Mouse (Mus musculus): ENCODE results near the gene Mier3. TPM values are rescaled to one million over a fixed set of nuclear protein-coding genes. Genes with fewer than 3 reads are reported as not detected.

Gene Mier3
- polyA plus RNA-seq, 1 experiment from 2014 or later = 18.0 TPM

GRCm38 (mm10) chr13:111755377-111755776 is 74.6 kb downstream of the Mier3 start:
- 97% methylated on average over 18 of the region's 18 CpGs for WGBS

DNA sequence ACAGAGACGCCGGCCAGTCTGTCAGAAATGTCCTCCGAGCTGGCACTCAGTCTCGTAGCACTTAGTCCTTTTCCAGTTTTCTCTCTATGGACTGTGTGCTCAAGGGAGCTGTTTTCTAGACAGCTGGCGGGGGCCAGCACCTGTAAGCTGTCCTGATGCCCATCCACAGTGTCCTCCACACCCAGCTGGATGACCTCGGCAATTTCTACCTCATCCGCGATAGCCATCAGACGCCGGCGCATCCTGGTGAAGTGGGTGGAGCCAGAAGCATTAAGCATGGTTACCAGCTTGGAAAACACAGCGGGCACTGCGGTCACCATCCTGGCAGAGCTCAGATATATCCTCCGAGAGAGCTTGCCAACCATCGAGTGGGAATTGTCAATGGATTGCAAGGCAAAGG is 75.2 kb downstream of the Mier3 start:
- Histone ChIP-seq H3K9me3 (no peaks in the 10 kb centered on the region), H3K27ac (no peak overlapping the region), H3K4me3 (replicated peaks) (no peak overlapping the region), H3K4me2 (no peak overlapping the region), H3K36me3 (peaks cover 88% of the 10 kb centered on the region), H3K9ac (no peak overlapping the region), H3K27me3 (replicated peaks) (no peaks in the 10 kb centered on the region), H3K4me1 (no peaks in the 10 kb centered on the region)
- 97% methylated on average over 15 of the region's 15 CpGs for WGBS
- ATAC-seq (ENCODE audit: insufficient read depth, low FRiP score, low read depth) = no peak

More at GRCm38 (mm10) chr13:111755377-111755776, 74.6 kb downstream of the Mier3 start:
- H3K9ac ChIP-seq = no peak overlapping the region
- ATAC-seq (ENCODE audit: insufficient read depth, low FRiP score, low read depth) = no peak
- no peaks in the 10 kb centered on the region for H3K4me1 ChIP-seq
- peaks cover 86% of the 10 kb centered on the region for H3K36me3 ChIP-seq
- no peaks in the 10 kb centered on the region for H3K9me3 ChIP-seq
- H3K27ac ChIP-seq = no peak overlapping the region
- H3K27me3 ChIP-seq (replicated peaks) = no peaks in the 10 kb centered on the region
- no peak overlapping the region for H3K4me2 ChIP-seq
- no peak overlapping the region for H3K4me3 ChIP-seq (replicated peaks)

GRCm38 (mm10) chr13:111756986-111757385 is 76.2 kb downstream of the Mier3 start:
- Histone ChIP-seq H3K27ac (no peak overlapping the region), H3K4me2 (no peak overlapping the region), H3K4me1 (no peaks in the 10 kb centered on the region), H3K9ac (no peak overlapping the region), H3K9me3 (no peaks in the 10 kb centered on the region), H3K27me3 (replicated peaks) (no peaks in the 10 kb centered on the region), H3K4me3 (replicated peaks) (no peak overlapping the region), H3K36me3 (peaks cover 84% of the 10 kb centered on the region)
- WGBS = 90% methylated on average over 6 of the region's 6 CpGs
- ATAC-seq (ENCODE audit: insufficient read depth, low FRiP score, low read depth) = no peak

DNA sequence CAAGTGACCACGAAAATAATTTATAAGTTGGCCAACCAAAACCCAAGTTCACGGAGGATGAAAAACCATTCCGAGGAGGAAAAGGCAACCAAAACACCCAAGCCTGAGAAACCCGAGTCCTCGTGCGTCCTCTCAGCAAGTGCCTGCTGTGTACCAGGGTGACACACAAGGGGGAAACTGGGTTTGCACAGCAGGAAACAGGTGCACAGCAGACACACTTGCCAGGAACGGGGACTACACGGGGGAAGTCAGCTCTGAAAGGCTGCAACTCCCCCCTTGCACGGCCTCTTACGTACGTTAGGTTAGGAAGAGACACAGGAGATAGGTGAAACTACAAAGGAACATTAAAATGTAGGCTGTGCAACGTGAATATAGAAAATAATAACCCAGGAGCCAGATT is 81.7 kb downstream of the Mier3 start:
- WGBS = 88% methylated on average over 12 of the region's 12 CpGs
- ATAC-seq (ENCODE audit: insufficient read depth, low FRiP score, low read depth) = no peak
- no peaks in the 10 kb centered on the region for H3K4me1 ChIP-seq

More for the DNA sequence above, 81.7 kb downstream of the Mier3 start:
- no peak overlapping the region for H3K4me3 ChIP-seq (replicated peaks)
- no peak overlapping the region for H3K4me2 ChIP-seq
- peaks cover 73% of the 10 kb centered on the region for H3K36me3 ChIP-seq
- H3K9ac ChIP-seq = no peak overlapping the region
- no peaks in the 10 kb centered on the region for H3K27me3 ChIP-seq (replicated peaks)
- no peak overlapping the region for H3K27ac ChIP-seq
- no peaks in the 10 kb centered on the region for H3K9me3 ChIP-seq

Other genes with a start within 250 kb of the Mier3 start
- 67.4 and 77.0 TPM in 2 replicates for gene Gpbp1, start 190.9 kb upstream of the Mier3 start, polyA plus RNA-seq (2015; fragmentation: Nextera tagmentation; extraction: Ambion mirVana)
- not detected in 2 replicates for gene Gm49496, start 131.0 kb upstream of the Mier3 start, polyA plus RNA-seq (2015; fragmentation: Nextera tagmentation; extraction: Ambion mirVana)
- gene Gm10198, start 88.2 kb upstream of the Mier3 start, polyA plus RNA-seq (2015; fragmentation: Nextera tagmentation; extraction: Ambion mirVana) = not detected in 2 replicates
- gene Map3k1, start 128.0 kb downstream of the Mier3 start, polyA plus RNA-seq (2015; fragmentation: Nextera tagmentation; extraction: Ambion mirVana) = 21.3 and 23.4 TPM in 2 replicates